Mouse (Mus musculus): Measurements from ENCODE around the gene Rapgef1.

Rapgef1 gene

DNA sequence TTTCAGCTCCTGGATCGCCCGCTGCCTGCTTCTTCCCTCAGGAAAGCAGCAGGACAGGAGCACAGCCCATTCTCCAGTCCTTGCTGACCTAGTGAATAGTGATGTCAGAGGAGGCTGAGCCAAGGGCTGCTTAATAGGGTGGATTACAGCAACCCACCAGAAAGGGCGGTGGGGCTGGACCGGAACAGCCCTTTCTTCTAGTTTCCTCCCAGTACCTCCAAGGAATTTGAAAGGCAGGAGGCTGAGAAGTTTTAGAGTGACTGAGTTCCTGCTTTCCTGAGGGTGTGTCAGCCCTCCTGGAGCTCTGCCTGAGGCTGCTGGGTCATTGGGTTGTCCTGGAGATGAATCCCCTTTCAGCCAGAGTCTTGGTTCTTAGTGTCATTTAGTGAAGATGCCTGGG, 23.9 kb downstream of the Rapgef1 start:
- in situ Hi-C loops (cut with MboI, MseI) = no loop called here

DNA sequence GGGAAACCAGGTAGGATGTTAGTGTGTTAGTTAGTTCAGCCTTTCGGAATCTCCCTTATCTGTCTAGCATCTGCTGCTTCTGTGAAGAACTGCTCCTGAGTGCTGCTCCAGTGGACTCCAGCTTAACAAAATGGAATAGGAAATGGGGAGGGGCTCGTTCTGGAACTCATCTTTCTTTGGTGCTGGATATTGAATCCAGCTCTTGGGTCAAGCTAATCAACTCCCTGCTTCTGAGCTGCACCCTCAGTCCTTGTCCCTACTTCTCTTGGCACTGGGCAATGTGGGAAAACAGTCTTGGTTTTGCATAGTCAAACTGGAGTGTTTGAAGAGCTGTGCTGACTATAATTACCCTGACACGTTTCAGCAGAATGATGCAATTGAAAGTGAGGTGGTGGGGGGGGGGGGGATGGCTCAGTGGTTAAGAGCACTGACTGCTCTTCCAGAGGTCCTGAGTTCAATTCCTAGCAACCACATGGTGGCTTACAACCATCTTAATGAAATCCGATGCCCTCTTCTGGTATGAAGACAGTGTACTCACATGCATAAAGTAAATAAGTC, 25.6 kb downstream of the Rapgef1 start:
- in situ Hi-C loops (cut with MboI, MseI) = no loop called here

DNA sequence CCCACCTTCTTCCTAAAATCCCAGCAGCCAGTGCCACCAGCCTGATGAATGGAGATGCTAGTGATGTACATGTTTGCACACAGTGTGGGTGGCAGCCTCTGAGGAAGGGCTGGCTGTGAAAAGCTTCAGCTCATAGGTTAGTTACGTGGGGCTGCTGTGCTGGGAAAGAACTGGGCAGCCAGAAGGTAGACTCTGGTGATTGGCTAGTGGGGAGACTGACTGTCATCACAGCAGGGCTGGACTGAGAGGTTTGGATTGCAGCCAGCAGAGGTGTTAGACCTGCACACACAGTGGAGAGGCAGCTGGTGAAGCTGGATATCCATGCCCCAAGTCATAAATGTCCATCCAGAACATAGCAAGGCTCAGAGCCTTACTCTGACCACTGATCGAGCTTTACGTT, 27.1 kb downstream of the Rapgef1 start:
- in situ Hi-C loops (cut with MboI, MseI) = no loop called here

DNA sequence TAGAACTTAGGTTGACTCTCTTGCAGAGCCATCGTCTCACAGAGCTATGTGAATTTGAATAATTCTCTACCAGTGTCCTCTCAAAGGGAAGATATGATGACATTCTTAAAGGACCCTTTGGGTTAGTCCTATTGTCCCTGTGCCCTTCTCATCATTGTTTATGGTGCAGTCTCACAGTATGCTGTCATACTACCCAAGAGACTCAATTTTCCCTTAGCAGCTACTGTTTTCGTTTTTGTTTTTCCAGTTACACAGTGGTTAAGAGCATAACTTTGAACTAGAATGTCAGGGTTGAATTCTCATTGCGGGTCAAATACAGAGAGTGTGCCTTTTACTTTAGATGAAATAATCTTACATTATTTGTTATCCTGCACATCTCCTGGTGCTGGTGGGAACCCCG, 27.6 kb downstream of the Rapgef1 start:
- in situ Hi-C loops (cut with MboI, MseI) = no loop called here

DNA sequence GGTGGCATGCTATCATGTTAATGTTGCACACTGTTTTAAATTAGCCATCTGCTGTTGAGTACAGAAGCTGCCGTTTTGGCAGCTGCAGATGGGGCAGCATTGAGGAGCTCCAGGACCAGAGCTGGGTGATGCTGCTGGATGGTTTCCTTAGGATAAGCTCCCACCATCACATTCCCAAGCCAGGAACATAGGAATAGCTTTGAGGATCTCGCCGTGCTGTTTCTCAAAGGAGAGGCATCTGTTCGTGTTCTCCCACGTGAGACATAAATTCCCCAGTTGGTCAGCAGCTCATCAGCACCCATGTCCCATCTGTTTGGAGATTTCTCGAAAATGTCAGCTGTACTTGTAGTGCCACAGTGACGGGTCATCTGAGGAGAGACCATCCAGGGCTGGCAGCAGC, 28.3 kb downstream of the Rapgef1 start:
- in situ Hi-C loops (cut with MboI, MseI) = no loop called here

DNA sequence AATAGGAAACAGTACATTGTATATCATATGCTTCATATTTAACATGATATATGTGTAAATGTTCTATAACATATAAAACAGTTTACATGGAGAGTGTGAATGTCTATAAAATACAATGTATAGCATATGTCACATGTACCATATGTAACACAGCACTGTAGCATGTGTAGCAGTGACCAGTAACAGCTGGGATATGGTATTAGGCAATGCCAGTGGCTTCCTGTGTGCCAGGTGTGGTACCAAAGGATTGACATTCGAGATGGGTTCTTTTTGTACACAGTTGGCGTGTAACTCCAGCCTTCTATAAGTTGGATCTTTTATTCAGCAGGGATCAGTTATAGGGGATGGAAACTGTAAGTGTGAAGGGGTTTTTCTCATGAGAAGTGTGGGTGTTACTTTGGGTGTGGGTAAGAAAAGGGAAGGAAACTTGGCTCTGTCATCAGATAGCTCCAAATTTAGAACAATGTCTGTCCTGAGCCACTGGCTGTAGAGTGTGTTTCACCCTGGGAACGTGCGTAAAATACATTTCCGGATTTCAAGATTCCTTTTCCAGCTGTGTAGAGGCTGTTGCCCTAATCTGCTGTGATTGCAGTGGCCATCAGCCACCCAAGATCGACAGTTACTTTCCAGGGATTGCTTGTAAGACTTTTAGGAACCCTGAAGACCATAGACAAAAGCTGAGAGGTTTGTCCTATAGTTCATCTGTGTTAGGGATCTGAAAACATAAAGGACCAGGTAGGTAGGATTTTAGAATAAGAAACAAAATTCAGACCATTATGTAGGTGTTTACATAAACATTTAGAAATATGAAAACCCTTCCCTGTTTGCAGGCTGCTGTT, 29.7 kb downstream of the Rapgef1 start:
- in situ Hi-C loops (cut with MboI, MseI) = no loop called here

DNA sequence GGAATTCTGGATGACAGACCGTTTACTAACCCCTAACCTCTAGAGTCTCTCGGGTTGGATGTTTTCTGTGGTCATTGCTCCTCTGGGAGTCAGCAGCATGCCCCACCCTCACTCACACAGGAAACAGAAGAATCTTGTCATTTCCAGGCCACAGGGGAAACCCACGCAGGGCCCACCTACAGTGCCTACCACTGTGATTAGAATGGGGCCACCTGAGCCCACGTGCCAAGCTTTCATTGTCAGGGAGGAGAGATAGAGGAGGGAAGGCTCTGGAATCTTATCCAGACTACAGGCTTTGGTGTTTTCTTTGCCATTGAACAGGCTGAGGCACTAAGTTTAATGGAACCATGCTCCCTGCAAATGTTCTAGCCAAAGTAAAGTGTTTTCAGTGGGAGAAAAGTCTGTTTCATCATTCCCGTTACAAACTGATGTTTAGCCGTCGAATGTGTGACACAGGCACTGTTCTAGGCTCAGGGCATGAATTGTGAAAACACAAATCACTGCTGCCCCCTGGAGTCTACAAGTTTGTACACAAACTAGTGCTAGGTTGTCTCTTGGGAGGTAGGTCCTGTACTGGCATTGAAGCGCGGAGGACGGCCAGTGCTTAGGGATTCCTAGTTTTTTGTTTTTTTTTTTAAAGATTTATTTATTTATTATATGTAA, 30.4 kb downstream of the Rapgef1 start:
- in situ Hi-C loops (cut with MboI, MseI) = no loop called here

DNA sequence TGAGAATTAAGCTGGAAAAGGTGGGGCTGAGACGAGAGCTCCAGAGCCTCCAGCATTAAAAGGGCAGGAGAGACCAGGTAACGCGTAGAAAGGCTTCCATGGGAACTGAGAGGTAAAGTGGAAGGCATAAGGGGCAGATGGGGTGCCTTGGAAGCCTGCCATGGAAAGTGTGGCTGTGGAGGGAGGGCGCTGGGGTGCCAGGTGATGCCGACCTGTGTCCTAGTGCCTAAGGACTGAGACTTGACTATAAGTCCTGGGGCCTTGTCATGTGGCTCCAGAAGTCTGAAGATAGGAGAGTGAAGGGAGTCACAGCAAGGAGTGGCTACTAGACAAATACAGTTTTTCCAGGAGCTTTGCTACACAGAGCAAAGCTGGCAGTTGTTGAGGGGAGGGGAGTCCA, 32.4 kb downstream of the Rapgef1 start:
- in situ Hi-C loops (cut with MboI, MseI) = no loop called here

DNA sequence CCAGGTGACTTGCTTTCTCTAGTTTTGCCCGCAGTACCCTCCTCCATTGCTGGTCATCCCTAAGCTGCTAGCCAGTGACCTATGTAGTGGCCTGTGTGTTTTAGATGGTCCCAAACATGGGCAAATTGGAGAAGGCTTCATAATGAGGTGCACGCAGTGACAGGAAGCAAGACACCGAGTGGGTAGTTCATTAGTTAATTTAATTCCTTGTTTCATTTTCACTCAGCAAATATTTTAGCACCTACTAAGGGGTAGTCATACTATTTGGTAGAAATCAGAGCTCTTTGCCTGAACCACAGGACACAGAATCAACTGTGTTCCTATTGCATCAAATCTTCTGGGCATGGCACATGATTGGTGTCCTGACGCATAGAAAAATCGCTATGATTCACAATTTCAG, 35.9 kb downstream of the Rapgef1 start:
- in situ Hi-C loops (cut with MboI, MseI) = no loop called here

DNA sequence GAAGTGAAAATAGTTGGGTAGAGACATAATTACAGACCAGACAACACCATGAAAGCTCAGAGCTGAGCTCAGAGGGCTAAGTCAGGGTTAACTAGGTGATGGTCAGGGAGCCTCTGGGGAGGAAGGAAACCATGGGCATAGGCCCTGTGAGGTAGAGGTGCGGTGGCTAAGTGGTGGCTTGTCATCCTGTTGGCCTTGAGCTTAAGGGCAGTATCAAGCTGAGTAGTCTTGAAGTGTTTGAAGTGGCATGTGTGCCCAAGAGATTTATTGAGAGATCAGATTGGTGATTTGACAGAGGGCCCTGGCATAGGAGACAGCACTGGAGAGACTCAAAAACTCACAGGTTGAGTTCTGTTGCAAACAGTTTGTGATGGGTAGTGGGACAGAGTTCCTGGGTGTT, 36.6 kb downstream of the Rapgef1 start:
- in situ Hi-C loops (cut with MboI, MseI) = no loop called here

DNA sequence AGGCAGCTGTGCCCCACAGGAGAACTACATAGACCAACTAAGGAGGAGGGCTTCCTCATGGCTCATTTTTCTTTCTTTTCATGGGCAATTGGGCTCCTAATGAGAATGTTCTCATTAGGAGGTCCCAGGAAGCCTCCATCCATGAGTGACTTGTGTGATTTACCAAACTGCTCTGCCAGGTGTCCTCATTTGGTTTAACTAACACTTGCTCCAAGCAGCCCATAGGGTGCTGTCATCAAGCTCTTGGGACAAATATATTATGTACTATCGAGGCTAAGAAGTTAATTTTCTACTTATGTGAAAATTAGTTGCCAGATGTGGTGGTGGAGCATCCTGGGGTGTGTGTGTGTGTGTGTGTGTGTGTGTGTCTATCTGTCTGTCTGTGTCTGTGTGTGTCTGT, 37.6 kb downstream of the Rapgef1 start:
- in situ Hi-C loops (cut with MboI, MseI) = no loop called here

DNA sequence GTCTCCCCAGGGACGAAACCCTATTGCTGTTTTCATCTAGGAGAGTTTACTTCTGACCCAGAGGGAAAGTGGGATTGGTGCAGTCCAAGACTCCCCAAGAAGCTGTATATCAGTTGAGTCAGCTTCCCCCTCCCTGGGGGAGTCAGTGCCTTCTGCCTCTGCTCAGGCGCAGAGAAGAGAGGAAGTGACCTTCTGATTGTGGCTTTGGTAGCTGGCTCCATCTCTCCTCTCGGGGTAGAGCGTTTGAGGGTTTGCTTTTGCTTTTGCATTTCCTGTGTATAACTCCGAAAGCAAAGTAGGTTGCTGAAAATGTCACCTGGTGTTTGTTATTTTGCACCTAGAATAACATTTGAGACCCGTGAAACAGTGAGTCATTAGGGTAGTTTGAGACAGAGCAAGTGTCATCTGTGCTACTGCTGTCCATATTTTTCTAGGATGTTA, 42.3 kb downstream of the Rapgef1 start:
- in situ Hi-C loops (cut with MboI, MseI) = no loop called here

DNA sequence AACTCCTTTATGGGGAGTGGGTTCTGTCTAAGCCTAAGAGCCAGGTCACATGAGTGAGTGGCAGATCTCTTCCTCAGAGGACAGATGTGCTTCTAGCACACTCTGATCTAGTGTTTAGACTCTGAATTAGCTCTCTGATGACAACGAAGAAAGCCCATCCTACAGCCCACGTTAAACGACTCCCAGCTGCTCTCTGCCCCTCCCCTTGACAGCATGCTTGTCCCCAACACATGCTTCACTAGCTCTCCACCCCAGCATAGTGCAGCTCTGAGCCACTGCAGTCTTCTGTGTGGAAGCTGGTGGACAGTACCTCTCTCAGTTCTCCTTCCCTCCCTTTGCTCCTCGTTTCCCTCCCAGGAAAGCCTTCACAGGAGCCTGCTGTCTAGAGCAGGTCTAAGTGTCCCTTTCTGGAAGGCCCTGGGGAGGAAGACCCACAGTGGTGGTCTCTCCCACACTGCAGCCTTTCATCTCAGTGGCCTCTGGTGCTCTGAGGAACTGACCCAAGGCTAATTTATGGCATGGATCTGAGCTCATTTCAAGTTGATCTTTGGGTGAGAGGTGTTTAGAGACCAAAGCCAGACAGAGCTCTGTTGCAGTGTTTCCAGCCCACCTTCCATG, 43.8 kb downstream of the Rapgef1 start:
- in situ Hi-C loops (cut with MboI, MseI) = no loop called here

DNA sequence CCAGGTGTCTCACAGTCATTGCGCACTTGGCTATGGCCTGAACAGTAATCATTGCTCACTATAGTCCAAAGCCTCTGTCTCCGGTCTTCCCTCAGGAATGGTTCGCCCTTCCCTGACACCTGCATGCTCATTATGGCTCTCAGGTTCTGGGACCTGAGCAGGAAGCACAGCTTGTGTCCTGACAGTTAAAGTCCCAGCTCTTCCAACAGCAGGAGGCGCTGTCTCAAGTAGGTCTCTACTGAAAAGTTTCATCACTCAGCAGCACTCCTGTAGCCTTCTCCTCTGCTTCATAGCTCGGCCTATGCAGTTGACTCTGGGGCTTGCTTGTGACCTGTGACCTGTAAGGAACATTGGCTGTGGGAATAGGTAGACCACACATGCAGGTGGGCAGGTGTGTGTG, 45.9 kb downstream of the Rapgef1 start:
- in situ Hi-C loops (cut with MboI, MseI) = no loop called here

DNA sequence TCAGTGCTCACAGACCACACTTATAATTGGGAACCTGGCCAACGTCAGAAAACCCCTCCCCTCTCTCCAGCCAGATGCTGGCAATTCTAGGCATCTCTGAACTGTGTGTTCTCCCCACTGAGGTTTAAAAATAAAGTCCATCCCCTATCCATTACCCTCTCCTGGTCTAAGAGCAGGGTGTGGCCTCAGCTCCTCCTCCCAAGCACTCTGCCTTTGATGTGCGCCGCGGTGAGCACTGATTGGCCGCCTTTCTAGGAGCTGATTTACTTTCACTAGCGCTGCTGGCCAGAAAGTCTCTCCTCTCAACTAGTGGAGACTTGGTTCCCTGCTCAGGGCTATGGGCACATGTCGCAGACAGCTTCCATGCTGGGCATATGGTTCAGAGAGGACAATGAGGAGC, 47.1 kb downstream of the Rapgef1 start:
- in situ Hi-C loops (cut with MboI, MseI) = no loop called here

DNA sequence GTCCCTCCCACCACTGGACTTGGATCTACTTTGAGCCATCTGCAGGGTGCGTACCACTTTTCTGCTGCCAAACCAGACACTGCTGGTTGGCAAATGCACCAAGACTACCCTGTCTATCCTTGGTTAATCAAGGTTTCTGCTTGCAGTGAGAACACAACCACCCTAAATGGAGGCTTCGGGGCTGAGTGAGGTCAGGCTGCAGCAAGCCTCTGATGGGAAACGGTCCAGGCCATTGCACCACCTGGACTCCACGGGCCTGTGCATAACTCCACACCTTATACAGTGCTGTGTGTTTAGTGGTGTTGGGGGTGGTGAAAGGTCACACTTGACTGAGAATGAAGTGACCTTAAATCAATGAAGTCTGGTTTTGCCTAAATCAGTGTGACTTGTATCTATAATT, 47.6 kb downstream of the Rapgef1 start:
- in situ Hi-C loops (cut with MboI, MseI) = no loop called here

DNA sequence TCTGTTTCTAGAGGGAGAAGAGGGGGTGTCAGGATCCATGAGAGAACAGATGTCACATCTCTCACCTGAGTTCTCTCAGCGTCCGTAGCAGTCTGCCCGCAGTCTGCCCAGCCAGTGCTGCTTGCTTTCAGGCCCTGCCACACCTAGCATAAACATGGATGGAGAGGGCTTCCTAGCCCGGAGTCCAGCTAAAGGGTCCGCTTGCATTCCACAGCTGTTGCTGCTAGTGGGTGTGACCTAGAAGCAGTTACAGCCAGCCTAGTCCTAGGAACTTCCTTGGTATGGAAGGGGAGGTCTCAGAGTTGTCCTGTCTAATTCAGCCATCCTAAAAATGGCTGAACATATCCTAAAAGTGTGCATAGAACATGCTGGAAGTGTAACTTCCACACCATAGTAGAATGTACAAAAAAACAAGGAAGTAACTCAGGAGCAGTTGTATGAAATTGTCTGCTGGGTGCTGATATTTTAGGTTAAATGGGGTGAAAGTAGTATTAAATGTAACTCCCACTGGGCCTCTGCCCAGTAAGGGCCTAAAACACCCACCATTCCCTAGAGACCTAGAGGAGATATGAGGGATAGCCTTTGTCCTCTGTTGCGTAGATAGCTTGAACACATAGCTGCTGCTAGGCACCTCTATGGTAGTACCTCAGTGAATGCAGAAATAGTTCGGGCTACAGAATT, 48.6 kb downstream of the Rapgef1 start:
- in situ Hi-C loops (cut with MboI, MseI) = no loop called here

DNA sequence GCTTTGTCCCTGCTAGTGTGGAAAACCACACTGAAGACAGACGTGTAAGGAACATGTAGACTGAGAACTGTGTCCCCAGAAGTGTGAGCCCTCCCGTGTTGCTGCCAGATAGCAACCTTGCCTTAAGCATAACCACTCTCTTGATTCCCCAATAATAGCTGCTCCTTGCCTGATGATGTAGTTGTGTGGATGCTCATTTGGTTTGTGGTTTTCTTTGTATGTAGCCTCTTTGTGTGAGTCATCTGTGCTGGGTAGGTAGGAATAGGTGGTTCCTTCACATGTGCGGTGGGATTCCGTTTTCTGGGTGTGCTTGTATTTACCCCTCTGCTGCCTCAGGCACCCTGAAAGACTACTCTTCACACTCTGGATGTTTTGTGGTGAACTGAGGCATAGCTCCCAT, 49.4 kb downstream of the Rapgef1 start:
- in situ Hi-C loops (cut with MboI, MseI) = no loop called here

DNA sequence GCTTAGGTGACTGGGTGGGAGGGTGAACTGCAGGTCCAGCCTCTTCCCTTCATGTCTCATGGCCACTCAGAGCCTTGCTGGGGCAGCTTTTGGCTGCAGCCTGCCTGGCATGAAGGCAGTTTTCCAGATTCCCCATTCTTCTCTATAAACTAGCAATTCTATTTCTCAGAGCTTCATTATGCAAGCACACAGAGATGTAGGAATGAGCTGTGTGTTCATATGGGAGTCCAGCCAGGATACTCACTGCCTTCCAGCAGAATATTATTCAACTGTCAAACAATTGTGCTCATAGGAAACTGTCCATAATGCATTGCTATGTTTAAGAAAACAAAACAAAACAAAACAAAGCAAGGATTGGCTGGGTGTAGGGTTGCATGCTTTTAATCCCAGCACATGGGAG, 50.2 kb downstream of the Rapgef1 start:
- in situ Hi-C loops (cut with MboI, MseI) = loop anchor here (10.0 kb wide), 1 partner anchor 45 kb away; no protein-coding TSS in a partner anchor

DNA sequence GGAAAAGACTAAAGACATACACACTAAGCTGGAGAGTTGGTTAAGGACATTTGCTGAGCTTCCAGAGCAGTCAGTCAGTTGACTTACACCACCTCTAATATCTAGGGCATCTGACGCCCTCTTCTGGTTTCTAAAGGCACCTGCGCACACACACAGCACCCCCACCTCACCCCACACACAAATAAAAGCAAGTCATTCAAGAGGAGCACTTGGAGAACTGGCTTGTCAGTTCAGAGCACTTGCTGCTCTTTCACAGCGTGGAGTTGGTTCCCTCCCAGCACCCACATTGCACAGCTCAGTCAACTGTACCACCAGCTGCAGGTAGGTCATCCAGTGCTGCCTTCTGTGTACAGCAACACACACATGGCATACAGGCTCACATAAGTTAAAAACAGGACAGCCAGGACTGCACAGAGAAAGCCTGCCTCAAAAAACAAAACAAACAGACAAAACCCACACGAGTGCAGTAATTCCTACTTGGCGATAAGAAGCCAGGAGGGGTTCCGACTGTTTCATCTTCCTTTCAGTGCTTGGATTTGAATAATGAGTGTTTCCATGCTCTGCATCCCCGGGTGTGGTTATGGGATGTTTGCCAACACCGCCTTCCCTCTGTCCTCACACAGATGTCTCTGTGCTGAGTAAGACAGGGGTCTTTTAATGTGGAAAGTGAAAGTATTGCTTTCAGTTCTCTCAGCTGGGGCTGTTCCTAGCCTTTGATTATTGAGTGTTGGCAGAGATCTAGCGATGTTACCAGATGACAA, 50.9 kb downstream of the Rapgef1 start:
- in situ Hi-C loops (cut with MboI, MseI) = loop anchor here (10.0 kb wide), 1 partner anchor 46 kb away; no protein-coding TSS in a partner anchor

DNA sequence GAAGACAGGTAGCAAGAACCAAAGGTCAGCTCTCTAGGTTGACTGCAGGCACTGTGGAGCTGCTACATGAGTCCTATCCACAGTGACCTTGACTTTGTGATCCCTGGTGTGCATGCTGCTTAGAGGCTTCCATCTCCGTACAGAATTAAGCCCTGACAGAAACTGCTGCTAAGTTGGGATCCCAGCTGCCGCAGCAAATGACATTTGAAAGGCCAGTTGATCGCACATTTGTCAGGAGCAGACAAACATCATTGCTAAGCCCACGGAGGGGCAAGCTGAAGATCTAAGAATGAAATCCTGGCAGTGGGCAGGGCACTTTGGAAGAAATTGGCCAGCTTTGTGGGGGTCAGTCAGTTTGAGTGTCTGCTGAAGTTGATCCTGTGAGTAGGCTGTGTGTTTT, 51.9 kb downstream of the Rapgef1 start:
- in situ Hi-C loops (cut with MboI, MseI) = loop anchor here (10.0 kb wide), 1 partner anchor 47 kb away; no protein-coding TSS in a partner anchor

Data from regulatory T cell (primary cell).